Mouse (Mus musculus): ENCODE measurements at regions not wholly inside any gene's neighbourhood (a gene's known extent, or its start where the extent isn't known, plus 50 kb on each side); places are given as distances from the start of the nearest gene placed in this dataset.

- no peak for TF ChIP-seq POLR2A (IDR thresholded peaks at IDR 0.05; ENCODE audit: borderline replicate concordance, low read depth, low read length)
- no peak for TF ChIP-seq CTCF (IDR thresholded peaks at IDR 0.05; ENCODE audit: low read depth, low read length)
Observed at GRCm38 (mm10) chr15:33759496-33759895, 598.2 kb downstream of the 9430069I07Rik start.
